Mouse (Mus musculus) gastrocnemius, adult 2 months (tissue): ENCODE data around the gene Plxnb1. TPM values are rescaled to one million over a fixed set of nuclear protein-coding genes. Genes with fewer than 3 reads are reported as not detected.

Experiments used
- DNase-seq: peaks from one replicate; pipeline ENCODE4 v3.0.0; 2022
- H3K27ac ChIP-seq: fragments of 200-600 bp; 2 replicates; pipeline ENCODE4 v1.8.1; 2022; ENCODE audit warnings: mild to moderate bottlenecking
- H3K4me3 ChIP-seq: fragments of 200-600 bp; 2 replicates; pipeline ENCODE4 v1.8.1; 2022; ENCODE audit warnings: mild to moderate bottlenecking, moderate library complexity
- CTCF ChIP-seq: fragments of 200-600 bp; IDR thresholded peaks from 2 replicates; pipeline ENCODE4 v1.8.1; 2022; ENCODE audit warnings: antibody characterized with exemption, mild to moderate bottlenecking, moderate library complexity
- intact Hi-C: fragments of 180-260 bp; cut with DNase I; formaldehyde crosslinking; loops from one replicate; pipeline ENCODE4 v1.15.1; 2025
- total RNA-seq, 2 experiments: library from RNA; stranded (reverse); gene quantifications; 2 replicates each; pipeline ENCODE4 v1.2.3; 2021

Plxnb1 gene
- total RNA-seq, 2 experiments from 2014 or later: 0.54 to 1.1 TPM

DNA sequence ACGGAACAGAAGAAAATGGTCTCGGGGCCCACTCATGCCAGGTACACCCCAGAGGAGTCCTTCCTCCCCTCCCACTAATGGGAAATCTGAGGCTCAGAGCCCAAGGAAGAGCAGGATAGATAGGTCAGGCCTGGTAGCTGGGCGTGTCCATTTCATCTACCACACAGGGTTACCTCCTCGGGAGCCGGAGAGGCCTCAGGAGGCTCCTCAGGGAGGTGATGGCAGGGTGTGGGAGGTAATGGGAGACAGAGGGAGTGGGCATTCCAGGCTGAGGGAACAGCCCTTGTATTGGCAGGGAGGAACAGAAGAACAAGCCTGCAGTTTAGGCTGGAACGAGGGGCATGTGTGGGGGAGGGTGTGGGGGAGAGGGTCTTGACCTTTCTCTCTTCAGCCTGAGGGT lies 1.7 kb downstream of the Plxnb1 start:
- Histone ChIP-seq H3K4me3 (peak overlapping the region; percentile 87), H3K27ac (peak overlapping the region; percentile 80)
- intact Hi-C loops: no loop called here
- no peak for DNase-seq
- TF ChIP-seq CTCF: no peak

DNA sequence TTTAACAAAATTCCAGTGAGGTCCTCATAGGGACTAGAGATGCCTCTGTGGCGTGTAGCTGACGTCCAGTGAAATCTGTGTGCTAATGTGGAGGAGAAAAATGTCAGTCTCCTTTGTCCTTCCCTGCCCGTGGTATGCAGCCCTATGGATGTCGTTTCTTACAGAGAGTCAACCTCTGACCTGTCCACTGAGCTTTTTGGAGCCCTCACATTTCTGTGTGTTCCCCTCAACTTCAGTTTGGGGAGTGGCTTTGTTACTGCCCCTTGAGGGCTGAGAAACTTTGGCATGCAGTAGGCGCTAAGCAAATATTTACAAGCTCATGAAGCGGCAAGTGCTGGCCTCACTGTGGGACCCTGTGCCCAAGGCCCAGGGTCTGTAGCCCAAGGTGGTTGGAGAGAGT lies 2.1 kb downstream of the Plxnb1 start:
- TF ChIP-seq CTCF: no peak
- Histone ChIP-seq H3K27ac (peak overlapping the region; percentile 80), H3K4me3 (peak overlapping the region; percentile 87; the same call in 1 of the 2 replicates)
- intact Hi-C loops: no loop called here
- no peak for DNase-seq

DNA sequence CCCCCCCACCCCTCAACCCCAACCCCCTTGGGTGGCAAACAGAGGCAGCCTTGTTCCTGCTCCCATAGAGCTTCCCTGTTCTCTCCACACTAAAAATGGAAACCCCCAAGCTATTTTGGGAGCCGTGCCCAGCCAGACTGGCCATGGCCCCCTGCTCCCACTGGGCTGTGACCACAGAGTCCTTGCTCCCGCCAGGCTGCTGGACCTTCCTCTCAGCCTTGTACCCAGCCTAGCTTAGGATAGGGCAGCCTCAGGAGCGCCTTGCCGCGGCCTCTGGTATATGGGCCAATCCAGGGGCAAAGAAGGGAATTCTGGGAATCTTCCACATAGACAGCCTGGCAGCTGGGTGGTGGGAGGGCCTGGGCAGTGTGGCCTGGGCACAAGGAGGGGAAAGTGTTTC lies 2.6 kb downstream of the Plxnb1 start:
- H3K27ac ChIP-seq: peak overlapping the region; percentile 80
- DNase-seq: no peak
- no peak for TF ChIP-seq CTCF
- no peak overlapping the region for H3K4me3 ChIP-seq
- intact Hi-C loops: no loop called here

DNA sequence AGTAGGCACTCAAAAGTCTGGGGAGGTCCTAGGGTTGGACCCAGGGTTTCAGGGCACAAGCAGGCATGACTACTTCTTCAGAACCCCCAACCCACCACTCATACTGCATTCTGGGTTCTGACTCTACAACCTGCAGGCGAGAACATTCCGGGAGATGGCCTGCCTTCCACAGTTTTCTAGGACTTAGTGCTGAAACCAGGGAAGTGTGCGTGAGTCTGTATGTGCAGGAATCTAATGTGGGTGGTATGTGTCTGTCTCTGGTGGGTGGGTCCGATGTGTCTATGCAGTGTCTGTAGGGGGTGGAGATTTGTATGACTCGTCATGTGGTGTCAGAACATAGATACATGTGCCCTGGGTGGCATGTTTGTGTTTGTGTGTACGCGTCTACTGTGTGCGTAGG lies 3.2 kb downstream of the Plxnb1 start:
- DNase-seq: no peak
- intact Hi-C loops: no loop called here
- peak overlapping the region; percentile 80 for H3K27ac ChIP-seq
- no peak for TF ChIP-seq CTCF
- H3K4me3 ChIP-seq: peak overlapping the region; percentile 19; the same call in 1 of the 2 replicates

DNA sequence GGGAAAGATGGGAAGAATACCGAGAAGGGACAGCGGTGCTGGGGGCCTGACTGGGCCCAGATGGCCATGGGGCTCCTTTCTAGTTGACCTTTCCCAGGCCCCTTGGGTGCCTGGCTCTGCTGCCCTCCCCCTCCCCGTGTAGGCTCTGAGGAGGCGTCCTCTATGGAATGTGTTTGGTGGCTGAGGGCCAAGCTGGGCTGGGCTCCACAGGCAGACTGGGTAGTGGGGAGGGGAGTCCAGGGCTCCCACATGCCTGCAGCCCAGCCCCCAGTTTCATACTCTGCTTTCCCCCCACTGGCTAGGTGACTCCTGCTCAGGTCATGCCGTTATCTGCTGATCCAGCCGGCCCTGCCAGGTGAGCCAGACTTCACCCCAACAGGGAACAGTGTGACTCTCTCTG lies 3.8 kb downstream of the Plxnb1 start:
- peak overlapping the region; percentile 19 for H3K4me3 ChIP-seq
- no peak for TF ChIP-seq CTCF
- intact Hi-C loops: no loop called here
- peak; percentile 46 for DNase-seq
- peak overlapping the region; percentile 80 for H3K27ac ChIP-seq

DNA sequence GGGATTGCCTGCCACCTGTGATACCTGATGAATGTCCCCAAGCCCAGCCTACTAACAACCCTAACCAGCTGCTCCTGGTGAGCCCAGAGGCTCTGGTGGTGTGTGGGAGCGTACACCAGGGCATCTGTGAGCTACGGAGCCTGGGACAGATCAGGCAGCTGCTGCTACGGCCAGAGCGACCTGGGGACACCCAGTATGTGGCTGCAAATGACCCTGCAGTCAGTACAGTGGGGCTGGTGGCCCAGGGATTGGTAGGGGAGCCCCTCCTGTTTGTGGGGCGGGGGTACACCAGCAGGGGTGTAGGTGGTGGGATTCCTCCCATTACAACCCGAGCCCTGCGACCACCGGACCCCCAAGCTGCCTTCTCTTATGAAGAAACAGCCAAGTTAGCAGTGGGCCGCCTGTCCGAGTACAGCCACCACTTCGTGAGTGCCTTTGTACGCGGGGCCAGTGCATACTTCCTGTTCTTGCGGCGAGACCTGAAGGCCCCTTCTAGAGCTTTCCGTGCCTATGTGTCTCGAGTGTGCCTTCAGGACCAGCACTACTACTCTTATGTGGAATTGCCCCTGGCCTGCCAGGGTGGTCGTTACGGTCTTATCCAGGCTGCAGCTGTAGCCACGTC lies 5.2 kb downstream of the Plxnb1 start:
- no peak overlapping the region for H3K27ac ChIP-seq
- no peak for TF ChIP-seq CTCF
- no peak overlapping the region for H3K4me3 ChIP-seq
- intact Hi-C loops: no loop called here
- no peak for DNase-seq

DNA sequence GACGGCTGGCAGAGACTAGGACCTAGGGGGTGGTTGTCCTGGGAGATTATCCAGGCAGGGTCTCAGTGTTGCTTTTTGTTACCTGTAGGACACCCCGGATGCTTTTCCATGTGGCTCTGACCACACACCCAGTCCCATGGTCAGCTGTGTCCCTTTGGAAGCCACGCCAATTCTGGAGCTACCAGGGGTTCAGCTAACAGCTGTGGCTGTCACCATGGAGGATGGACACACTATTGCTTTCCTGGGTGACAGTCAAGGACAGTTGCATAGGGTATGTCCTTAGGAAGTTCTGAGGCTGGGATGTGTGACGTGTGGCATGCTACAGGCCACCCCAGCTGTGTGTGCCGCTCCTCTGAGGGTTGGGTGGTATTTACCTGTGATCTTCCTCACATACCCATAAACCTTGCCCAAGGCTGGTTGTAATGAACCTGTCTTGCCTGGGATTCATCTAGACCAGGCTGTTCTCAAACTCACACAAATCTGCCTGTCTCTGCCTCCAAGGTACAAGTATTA lies 6.8 kb downstream of the Plxnb1 start:
- DNase-seq: no peak
- Histone ChIP-seq H3K4me3 (no peak overlapping the region), H3K27ac (no peak overlapping the region)
- intact Hi-C loops: no loop called here
- TF ChIP-seq CTCF: no peak

DNA sequence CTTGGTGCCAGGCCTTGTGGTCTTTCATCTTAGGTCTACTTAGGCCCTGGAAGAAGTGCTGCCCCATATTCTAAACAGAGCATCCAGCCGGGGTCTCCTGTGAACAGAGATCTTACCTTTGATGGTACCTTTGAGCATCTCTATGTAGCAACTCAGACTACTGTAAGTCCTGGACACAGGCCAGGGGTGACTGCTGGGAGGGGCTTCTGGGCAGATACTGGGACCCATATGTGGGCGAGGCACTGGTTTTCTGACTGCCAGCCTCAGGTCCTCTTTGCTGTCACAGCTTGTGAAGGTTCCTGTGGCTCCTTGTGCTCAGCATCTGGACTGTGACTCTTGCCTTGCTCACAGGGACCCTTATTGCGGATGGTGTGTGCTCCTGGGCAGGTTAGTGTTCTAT lies 7.4 kb downstream of the Plxnb1 start:
- no peak for DNase-seq
- intact Hi-C loops: no loop called here
- no peak for TF ChIP-seq CTCF
- no peak overlapping the region for H3K4me3 ChIP-seq
- no peak overlapping the region for H3K27ac ChIP-seq

DNA sequence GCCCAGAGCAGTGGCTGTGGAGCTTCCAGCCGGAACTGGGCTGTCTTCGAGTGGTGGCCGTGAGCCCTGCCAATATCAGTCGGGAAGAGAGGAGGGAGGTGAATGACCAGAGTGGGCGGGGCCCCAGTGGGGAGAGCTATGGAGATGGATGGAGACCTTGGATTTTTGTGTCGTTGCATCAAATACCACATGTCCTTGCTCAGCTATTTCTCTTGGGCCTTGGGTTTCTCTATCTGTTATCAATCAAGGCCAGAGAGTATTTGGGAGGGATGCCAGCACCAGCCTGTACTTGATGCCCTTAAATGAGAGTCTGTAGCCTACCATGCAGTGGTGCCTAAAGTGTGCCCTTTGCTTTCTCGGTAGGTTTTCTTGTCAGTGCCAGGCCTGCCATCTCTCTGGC lies 8.1 kb downstream of the Plxnb1 start:
- no peak for TF ChIP-seq CTCF
- DNase-seq: no peak
- H3K27ac ChIP-seq: no peak overlapping the region
- intact Hi-C loops: no loop called here
- H3K4me3 ChIP-seq: no peak overlapping the region

DNA sequence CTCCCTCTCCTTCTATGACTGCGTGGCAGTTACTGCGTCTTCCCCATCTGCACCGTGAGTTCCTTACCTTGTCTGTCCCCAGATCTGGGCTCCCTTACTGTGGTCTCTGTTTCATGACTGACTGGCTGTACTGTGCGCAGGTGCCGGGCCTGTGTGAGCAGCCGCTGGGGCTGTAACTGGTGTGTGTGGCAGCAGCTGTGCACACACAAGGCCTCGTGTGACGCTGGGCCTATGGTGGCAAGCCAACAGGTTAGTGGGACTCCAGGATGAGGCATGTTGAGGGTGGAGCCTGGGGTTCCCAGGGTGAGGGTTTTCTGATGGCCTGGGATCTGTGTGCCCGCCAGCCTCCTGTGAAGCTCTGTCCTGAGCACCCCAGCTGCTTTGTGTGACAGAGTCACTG lies 8.9 kb downstream of the Plxnb1 start:
- TF ChIP-seq CTCF: no peak
- DNase-seq: no peak
- Histone ChIP-seq H3K4me3 (no peak overlapping the region), H3K27ac (no peak overlapping the region)
- intact Hi-C loops: no loop called here

DNA sequence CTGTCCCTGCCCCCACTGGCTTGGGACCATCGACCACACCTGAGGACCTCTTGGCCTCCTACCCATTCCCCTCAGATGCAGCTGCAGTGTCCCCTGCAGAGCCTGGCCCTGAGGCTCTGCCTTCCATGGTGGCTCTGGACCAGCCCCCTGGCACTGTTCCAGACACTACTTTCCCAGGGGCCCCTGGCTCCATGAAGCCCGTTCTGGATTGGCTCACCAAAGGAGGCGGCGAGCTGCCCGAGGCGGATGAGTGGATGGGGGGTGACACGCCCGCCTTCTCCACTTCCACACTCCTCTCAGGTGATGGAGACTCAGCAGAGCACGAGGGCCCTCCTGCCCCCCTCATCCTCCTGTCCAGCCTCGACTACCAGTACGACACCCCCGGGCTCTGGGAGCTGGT lies 9.8 kb downstream of the Plxnb1 start:
- DNase-seq: peak; percentile 22
- intact Hi-C loops: no loop called here
- Histone ChIP-seq H3K4me3 (no peak overlapping the region), H3K27ac (no peak overlapping the region)
- no peak for TF ChIP-seq CTCF

DNA sequence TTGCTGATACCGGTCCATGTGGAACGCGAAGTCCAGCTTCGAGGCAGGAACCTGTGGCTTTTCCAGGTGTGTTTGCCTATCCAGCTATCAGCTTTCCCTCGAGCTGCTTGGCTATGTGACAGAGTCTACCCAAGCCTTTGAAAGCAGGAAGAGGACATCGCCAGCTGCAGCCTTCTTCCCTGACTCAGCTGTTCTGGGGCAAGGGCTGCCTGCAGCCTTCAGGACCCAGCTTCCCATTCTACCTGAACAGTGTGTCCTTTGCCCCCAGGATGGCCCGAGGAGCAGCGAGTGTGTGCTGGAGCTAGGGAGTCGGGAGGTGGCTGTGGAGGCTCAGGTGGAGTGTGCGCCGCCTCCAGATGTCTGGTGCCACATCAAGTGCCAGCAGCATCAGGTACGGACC lies 10.5 kb downstream of the Plxnb1 start:
- intact Hi-C loops: no loop called here
- Histone ChIP-seq H3K4me3 (no peak overlapping the region), H3K27ac (no peak overlapping the region)
- TF ChIP-seq CTCF: no peak
- peak; percentile 15 for DNase-seq

DNA sequence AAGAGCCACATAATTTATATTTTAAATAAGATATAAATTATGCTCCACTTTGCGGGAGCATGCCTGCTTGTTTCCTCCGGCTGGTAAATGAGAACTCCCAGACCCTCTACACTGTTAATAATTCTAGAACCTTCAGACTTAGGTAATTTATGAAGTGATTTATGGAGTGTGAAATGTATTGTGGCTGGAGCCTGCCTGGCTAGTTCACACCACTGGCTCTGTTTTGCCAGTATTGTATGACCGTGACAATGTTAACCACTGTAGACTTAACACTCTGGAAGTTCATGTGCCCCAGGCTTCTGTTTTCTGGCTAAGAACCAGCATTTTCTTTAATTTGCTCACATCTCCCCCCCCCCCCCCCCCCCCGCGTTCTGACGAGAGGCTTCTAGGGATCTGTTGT lies 12.2 kb downstream of the Plxnb1 start:
- Histone ChIP-seq H3K4me3 (no peak overlapping the region), H3K27ac (no peak overlapping the region)
- no peak for TF ChIP-seq CTCF
- no peak for DNase-seq
- intact Hi-C loops: no loop called here

DNA sequence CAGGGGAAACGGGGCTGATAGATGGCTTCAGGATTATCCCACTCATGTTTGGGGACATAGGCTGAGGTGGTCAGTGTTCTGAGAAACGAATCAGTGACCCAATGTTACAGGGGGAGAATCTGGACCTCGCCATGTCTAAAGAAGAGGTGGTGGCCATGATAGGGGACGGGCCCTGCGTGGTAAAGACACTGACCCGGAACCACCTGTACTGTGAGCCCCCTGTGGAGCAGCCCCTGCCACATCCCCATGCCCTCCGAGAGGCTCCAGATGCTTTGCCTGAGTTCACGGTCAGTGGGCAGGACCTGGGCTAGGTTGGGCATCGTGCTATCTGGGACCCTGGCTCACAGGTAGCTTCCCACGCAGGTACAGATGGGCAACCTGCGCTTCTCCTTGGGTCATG lies 15.1 kb downstream of the Plxnb1 start:
- intact Hi-C loops: no loop called here
- Histone ChIP-seq H3K27ac (no peak overlapping the region), H3K4me3 (no peak overlapping the region)
- DNase-seq: no peak
- TF ChIP-seq CTCF: no peak
